Mouse (Mus musculus) kidney, postnatal 10 days (tissue): ENCODE results near the gene Efcab9.

ENCODE experiments used
- DNase-seq: peaks from one replicate; pipeline ENCODE4 v3.0.0; 2021; ENCODE audit warnings: mixed read lengths

The Efcab9 gene

DNA sequence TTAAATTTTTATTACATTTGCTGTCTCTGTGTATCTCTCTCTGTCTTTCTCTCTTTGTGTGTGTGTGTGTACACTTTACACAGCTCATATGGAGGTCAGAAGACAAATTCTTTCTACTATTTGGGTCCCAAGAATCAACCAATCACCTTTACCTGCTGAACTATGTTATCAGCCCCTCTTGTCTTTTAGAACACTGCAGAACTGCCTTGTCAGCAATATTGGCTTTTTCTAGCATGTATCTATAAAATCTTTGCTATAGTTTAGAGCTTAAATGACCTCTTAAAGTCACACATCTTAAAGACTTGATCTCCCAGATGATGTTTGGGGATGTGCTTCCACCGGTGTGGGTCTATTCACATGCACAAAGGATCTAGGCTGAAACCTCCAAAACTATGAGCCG lies 40.8 kb downstream of the Efcab9 start:
- DNase-seq: no peak

GRCm38 (mm10) chr11:32488808-32489670 lies 42.8 kb downstream of the Efcab9 start:
- no peak for DNase-seq

- DNase-seq: no peak
These were observed 43.5 kb downstream of the Efcab9 start for GRCm38 (mm10) chr11:32488344-32488743.

GRCm38 (mm10) chr11:32487501-32487900 lies 44.4 kb downstream of the Efcab9 start:
- DNase-seq: no peak

- DNase-seq: no peak
These were observed 45.3 kb downstream of the Efcab9 start for GRCm38 (mm10) chr11:32486621-32487020.

- DNase-seq: no peak
These were observed 46.6 kb downstream of the Efcab9 start for GRCm38 (mm10) chr11:32485290-32485689.

DNA sequence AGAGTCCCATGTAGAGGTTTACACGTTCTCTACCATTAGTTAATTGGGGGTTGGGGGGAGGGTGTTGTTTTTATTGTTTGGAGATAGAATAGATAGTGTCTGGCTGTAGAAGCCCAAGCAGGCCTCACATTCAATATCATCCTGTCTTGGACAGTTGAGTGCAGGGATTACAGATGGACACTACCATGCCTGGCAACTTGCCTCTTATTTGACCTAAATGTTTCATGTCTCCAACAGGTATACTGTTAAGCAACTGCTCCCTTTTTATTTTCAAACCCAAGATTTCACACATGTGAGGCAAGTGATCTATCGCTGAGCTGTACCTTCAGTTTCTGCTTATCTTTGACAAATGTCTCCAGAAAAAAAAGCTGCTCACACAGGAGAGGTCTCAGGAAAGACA lies 50.4 kb downstream of the Efcab9 start:
- DNase-seq: no peak

DNA sequence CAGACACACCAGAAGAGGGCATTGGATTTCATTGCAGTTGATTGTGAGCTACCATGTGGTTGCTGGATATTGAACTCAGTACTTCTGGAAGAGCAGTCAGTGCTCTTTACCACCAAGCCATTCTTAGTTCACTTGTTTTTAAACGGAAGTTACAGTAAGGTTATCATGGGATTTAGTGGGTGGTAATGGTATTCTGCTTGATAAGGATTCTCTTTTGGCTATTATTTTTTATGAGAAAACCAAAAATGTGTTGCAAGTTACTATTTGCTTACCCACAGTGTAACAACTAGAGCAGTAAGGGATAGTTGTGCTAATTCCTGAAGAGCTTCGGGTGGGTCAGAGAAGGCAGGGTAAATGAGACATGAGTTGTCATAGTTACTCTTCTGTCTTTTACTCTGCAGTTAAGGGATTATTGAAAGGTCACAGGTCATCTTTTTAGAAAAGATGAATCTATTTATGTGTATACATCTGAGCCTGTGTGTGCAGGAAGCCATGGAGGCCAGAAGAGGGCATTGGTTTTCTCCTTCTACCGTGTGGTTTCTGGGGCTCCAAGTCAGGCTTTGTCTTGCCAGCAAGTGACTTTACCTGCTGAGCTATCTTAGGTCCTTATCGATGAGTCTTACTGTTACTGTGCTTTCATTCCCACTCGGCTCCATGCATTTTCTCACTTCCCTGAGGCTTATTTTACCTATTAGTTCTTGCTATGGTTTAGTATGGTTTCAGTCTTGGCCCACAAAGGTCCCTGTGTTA lies 56.2 kb downstream of the Efcab9 start:
- no peak for DNase-seq

- no peak for DNase-seq
These were observed 57.2 kb downstream of the Efcab9 start for GRCm38 (mm10) chr11:32474725-32475124.
